Mouse (Mus musculus) cerebellum, adult 2 months (tissue): ENCODE measurements around the gene Nudt4.

ENCODE experiments used
- CTCF ChIP-seq: fragments of 200-500 bp; IDR thresholded peaks from 2 replicates; pipeline ENCODE4 v1.5.1; 2011; ENCODE audit warnings: low read depth, mild to moderate bottlenecking, control low read depth, low read length, moderate library complexity, borderline replicate concordance; ENCODE audit not compliant: insufficient read depth
- POLR2A ChIP-seq: fragments of 200-500 bp; IDR thresholded peaks from 2 replicates; pipeline ENCODE4 v1.6.1; 2011; ENCODE audit warnings: low read length, control low read depth, borderline replicate concordance; ENCODE audit not compliant: insufficient read depth

DNA sequence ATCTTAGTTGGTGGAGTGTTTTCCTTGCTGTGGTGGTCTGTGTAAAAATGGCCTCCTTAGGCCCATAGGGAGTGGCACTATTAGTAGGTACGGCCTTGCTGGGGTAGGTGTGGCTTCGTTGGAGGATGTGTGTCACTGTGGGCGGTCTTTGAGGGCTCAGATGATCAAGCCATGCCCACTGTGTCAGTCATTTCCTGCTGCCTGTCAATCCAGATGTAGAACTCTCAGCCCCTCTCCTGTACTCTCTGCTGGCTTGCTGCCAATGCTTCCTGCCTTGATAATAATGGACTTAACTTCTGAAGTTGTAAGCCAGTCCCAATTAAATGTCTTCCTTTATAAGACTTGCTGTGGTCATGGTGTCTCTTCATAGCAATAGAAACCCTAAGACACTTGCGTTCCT, 25.2 kb upstream of the Nudt4 start:
- TF ChIP-seq POLR2A (no peak), CTCF (no peak)
